Mouse (Mus musculus): ENCODE data around the gene Ankrd9.

Ankrd9 gene

DNA sequence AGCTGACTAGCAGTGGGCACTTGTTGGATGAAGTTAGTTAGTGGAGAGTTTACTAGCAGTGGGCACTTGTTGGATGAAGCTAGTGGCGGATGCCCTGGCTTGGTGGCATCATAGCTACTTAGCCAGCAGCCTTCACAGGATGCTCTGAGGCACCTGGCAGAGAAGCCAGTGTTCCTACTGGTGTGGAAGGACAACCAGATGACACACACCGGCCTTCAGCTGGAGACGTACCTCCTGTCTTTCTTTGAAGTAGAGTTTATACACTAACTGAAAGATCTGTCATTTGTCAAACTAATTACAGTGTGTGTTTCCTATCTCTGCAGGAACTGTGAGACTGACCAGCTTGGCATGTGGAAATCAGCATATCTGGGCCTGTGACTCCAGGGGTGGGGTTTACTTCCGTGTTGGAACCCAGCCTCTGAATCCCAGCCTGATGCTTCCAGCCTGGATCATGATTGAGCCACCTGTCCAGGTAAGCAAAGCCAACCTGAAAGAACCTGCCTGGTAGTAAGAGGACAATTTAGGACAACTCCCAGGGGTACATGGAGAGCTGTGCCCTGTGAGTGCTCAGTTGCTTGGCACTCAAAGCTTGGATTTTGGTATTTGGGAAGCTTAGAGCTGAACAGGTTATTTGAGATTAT lies 24.4 kb downstream of the Ankrd9 start:
- DNase-seq: no peak

- no peak for DNase-seq
These were observed 24.9 kb downstream of the Ankrd9 start for GRCm38 (mm10) chr12:110953900-110954299.

- no peak for DNase-seq
These were observed 25.4 kb downstream of the Ankrd9 start for GRCm38 (mm10) chr12:110953443-110953842.

DNA sequence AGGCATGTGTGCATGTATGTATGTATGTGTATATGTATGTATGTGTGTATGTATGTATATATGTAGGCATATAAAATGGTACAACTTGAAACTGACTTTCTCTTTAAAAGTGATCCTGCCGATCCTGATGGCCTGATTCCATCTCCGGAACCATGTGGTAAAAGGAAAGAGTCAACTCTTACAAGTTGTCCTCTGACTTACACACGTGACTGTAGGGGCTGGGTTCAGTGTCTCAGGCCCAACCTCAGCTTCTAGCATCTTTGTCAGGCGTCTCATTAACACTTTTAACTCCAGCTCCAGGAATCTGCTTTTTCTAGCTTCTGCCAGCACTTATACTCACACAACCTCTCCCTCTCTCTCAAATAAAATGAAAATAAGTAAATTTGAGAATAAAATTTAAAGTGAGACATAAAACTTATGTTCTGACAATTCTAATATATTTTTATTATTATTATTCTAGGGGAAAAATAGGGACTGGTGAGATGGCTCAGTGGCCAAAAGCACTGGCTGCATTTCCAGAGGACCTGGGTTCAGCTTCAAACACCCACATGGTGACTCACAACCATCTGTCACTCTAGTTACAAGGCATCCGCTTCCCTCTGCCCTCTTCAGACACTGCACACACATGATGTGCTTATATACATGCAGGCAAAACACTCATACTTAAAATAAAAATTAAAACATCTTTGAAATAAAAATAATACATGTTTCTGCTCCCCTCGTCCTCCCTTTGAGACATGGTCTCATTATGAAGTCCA lies 26.0 kb downstream of the Ankrd9 start:
- DNase-seq: no peak

DNA sequence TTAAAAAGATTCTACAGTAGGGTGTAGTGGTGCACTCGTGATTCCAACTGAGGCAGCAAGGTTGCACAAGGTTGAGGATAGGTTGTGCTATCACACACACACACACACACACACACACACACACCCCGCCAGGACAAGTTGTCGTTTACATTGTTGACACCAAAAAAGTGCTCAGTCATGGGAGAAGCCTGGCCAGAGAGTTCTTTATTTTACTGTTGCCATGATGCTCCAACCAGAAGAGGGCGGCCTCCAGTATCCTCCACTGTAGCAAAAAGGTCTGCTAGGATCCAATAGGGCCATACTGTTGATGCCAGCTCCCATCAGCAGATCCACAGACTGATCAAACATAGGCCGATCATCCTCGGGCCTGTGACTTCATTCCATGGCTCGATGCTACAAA lies 27.6 kb downstream of the Ankrd9 start:
- no peak for DNase-seq

- DNase-seq: peak in 1 of 2 experiments; percentile 12
These were observed 28.7 kb downstream of the Ankrd9 start for GRCm38 (mm10) chr12:110950151-110950550.

- no peak for DNase-seq
These were observed 29.4 kb downstream of the Ankrd9 start for GRCm38 (mm10) chr12:110949410-110949809.

DNA sequence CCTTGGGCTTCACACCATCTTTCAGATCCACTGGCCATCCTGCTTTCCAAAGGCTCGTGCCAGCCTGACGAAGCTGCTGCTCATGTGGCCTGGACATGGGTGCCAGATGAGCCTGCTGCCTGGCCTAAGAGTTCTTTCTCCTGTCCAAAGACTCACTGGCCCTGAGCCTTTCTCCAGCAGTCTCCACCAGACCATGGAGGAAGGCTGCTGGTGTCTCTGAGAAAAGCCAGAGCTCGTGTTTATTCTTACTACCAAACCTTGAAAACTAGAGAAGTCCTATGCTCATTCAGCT lies 30.0 kb downstream of the Ankrd9 start:
- no peak for DNase-seq

- no peak for DNase-seq
These were observed 30.5 kb downstream of the Ankrd9 start for GRCm38 (mm10) chr12:110948082-110948909.

DNA sequence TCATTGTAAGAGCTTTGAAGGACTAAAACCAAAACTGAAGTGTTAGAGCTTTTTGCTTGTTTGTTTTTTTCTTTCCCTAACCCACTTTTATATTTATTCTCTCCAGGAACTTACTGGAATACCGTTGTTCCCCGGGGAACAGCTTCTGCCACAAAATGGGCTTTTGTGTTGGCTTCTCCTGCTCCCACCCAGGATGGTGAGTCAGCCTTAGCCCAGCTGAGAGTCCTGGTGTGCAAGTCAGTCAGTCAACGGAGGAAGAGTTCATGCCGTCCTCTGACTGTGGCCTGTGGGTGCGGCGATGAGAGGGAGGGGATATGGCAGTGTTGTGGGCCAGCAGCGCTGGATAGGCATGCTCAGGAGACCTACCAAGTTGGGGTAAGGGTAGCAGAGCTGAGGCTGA lies 32.6 kb downstream of the Ankrd9 start:
- no peak for DNase-seq

DNA sequence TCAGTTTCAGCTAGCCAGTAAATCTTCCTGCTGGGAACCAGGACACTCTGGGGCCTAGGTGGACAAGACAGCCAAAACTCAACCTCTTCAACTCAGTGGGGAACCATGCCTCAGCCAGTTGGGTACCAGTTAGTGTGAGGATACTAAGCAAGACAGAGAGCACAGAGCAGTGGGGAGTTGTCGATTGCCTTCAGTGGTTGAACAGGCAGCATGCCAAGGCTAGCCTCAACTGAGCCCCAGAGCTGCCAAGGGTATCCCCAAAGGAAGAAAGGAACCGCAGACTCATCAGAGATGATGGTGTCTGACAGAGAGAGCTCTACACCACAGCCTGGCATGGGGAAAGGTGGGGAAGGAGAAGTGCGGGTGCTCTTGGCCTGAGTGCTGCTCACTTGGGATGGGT lies 38.0 kb downstream of the Ankrd9 start:
- DNase-seq: no peak

GRCm38 (mm10) chr12:110939385-110939784 lies 39.5 kb downstream of the Ankrd9 start:
- no peak for DNase-seq

DNA sequence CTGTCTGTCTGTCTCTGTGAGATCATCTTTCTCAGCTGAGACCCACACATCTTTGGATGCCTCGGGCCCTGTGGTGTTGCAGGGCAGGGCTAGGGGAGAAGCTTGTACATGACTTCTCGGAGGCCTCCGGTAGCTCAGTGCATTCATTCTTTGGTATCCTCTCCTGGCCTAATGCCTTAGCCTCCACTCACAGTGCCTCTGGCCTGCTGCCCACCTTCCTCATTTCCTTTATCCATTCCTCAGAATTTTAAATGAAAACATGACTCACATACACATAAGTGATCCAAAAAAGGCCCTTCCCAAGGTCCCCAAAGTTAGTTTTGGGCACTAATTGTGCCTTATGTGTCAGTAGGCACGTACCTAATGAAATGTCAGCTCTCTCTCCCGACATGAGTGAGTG lies 41.3 kb downstream of the Ankrd9 start:
- DNase-seq: no peak

DNA sequence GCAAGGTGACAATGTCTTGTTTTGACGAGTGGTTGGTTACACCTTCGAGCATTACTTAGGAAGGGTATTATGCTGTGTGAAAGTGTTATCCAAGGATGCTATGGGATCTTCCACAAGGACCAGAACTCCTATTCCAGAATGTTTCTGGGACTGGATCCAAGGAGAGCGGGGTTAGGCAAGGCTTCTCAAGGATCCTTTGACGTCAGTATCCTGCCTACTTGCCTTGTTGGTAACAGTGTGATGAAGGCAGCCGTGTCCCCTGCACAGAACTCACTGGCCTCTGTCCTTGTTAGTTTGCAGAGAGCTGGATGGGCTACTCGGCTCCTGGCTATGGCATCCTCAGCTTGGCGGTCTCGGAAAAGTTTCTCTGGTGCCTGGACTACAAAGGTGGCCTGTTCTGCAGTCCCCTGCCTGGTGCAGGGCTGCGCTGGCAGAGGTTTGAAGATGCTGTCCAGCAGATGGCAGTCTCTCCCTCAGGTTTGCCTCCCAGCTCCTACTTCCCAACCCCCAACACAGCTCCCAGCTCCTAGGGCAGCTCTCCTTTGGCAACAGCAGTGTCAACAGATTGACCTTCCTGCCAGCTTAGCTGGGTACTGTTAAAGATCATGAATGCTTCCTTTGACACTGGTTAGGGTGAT lies 42.7 kb downstream of the Ankrd9 start:
- DNase-seq: peak; percentile 50 to 64

DNA sequence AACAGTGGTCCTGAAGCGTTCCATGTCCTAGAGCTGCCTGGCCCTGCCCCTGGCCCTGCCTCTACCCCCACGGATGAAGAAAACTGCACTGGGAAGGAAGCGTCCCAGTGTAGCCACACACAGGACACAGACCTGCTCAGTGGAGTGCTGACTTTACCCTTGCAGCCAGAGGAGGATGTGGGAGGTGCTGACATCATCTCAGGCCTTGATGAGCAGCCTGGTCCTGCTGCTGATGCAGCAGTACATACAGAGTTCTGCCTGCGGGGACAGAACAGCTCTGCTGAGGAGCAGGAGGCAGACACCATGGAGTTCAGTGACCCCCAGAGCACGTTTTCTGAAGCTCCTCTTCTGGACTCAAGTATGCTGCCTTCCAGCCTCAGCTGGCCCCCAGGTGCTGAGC lies 46.0 kb downstream of the Ankrd9 start:
- no peak for DNase-seq

All from spleen, adult 18-20 months (tissue).